Mouse (Mus musculus): ENCODE data around the gene Exoc3l4. TPM values are rescaled to one million over a fixed set of nuclear protein-coding genes. Genes with fewer than 3 reads are reported as not detected.

Exoc3l4 gene
- polyA plus RNA-seq, 1 experiment, result 36.2 TPM

- peaks cover 10% of the 10 kb centered on the region for H3K27me3 ChIP-seq (ENCODE audit: control insufficient read depth, insufficient read depth, low read length)
- TF ChIP-seq CTCF (IDR thresholded peaks at IDR 0.05; ENCODE audit: extremely low read depth, insufficient read depth, insufficient read length, insufficient replicate concordance) (no peak), POLR2A (IDR thresholded peaks at IDR 0.05; ENCODE audit: low read depth, low read length) (no peak)
- no peaks in the 10 kb centered on the region for H3K36me3 ChIP-seq (ENCODE audit: control insufficient read depth, insufficient read depth, low read length)
- H3K27ac ChIP-seq (ENCODE audit: insufficient read depth, low read length), result no peak overlapping the region
- no peak overlapping the region for H3K4me3 ChIP-seq (ENCODE audit: extremely low read depth, insufficient read depth, insufficient read length)
- H3K4me1 ChIP-seq (ENCODE audit: control insufficient read depth, insufficient read depth, insufficient read length), result peaks cover 10% of the 10 kb centered on the region
- DNase-seq (ENCODE audit: low read depth in 1 of 2, low spot score in 2 of 2), result no peak
- 17% methylated on average over 6 of the region's 6 CpGs for WGBS
These were observed 40.8 kb upstream of the Exoc3l4 start for GRCm38 (mm10) chr12:111376053-111376452.

DNA sequence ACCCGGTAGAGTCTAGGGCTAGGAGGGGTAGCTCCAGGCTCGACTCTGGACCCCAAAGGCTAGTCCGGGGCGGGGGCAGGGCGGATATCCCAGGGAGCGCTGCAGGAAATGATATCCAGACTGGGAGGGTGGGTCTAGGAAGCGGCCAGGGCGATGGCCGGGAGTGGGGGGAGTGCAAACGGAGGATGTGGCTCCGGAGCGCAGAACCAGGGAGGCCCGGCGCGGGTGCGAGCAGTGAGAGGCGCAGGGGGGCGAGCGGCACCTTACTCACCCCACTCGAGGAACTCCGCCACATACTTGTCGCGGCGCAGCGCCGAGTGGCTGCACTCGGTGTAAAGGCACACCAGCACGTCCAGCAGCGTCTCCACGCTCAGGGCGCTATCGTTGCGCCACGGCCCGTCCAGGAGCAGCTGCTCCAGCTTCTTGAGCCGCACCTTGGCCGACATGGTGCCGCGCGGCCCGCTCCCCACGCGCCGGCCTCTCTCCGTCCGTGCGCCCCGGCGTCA lies 39.9 kb upstream of the Exoc3l4 start:
- peak overlapping the region; percentile 70 for H3K4me3 ChIP-seq (ENCODE audit: extremely low read depth, insufficient read depth, insufficient read length)
- H3K27me3 ChIP-seq (ENCODE audit: control insufficient read depth, insufficient read depth, low read length), result peaks cover 10% of the 10 kb centered on the region
- peaks cover 10% of the 10 kb centered on the region for H3K4me1 ChIP-seq (ENCODE audit: control insufficient read depth, insufficient read depth, insufficient read length)
- 3% methylated on average over 48 of the region's 49 CpGs for WGBS
- H3K36me3 ChIP-seq (ENCODE audit: control insufficient read depth, insufficient read depth, low read length), result no peaks in the 10 kb centered on the region
- no peak for TF ChIP-seq CTCF (IDR thresholded peaks at IDR 0.05; ENCODE audit: extremely low read depth, insufficient read depth, insufficient read length, insufficient replicate concordance)
- no peak for TF ChIP-seq POLR2A (IDR thresholded peaks at IDR 0.05; ENCODE audit: low read depth, low read length)
- DNase-seq (ENCODE audit: low read depth in 1 of 2, low spot score in 2 of 2), result peak in 1 of 2 experiments; percentile 7
- H3K27ac ChIP-seq (ENCODE audit: insufficient read depth, low read length), result peak overlapping the region; percentile 76

GRCm38 (mm10) chr12:111377376-111377973 lies 39.3 kb upstream of the Exoc3l4 start, which contains the start of gene Cdc42bpb:
Gene Cdc42bpb (minus strand): TSS chr12:111377718.
- H3K27me3 ChIP-seq (ENCODE audit: control insufficient read depth, insufficient read depth, low read length), result peaks cover 10% of the 10 kb centered on the region
- no peaks in the 10 kb centered on the region for H3K36me3 ChIP-seq (ENCODE audit: control insufficient read depth, insufficient read depth, low read length)
- peaks cover 10% of the 10 kb centered on the region for H3K4me1 ChIP-seq (ENCODE audit: control insufficient read depth, insufficient read depth, insufficient read length)
- DNase-seq (ENCODE audit: low read depth in 1 of 2, low spot score in 2 of 2), result peak in 1 of 2 experiments; percentile 55
- peak within 1 kb of the TSS; percentile 70 for H3K4me3 ChIP-seq (ENCODE audit: extremely low read depth, insufficient read depth, insufficient read length)
- WGBS, result 1% methylated on average over 93 of the region's 94 CpGs
- TF ChIP-seq POLR2A (IDR thresholded peaks at IDR 0.05; ENCODE audit: low read depth, low read length) (peak; percentile 26), CTCF (IDR thresholded peaks at IDR 0.05; ENCODE audit: extremely low read depth, insufficient read depth, insufficient read length, insufficient replicate concordance) (no peak)
- H3K27ac ChIP-seq (ENCODE audit: insufficient read depth, low read length), result peak within 1 kb of the TSS; percentile 76

GRCm38 (mm10) chr12:111377986-111378490 lies 38.8 kb upstream of the Exoc3l4 start:
- DNase-seq (ENCODE audit: low read depth in 1 of 2, low spot score in 2 of 2), result no peak
- peaks cover 10% of the 10 kb centered on the region for H3K27me3 ChIP-seq (ENCODE audit: control insufficient read depth, insufficient read depth, low read length)
- no peaks in the 10 kb centered on the region for H3K36me3 ChIP-seq (ENCODE audit: control insufficient read depth, insufficient read depth, low read length)
- peaks cover 10% of the 10 kb centered on the region for H3K4me1 ChIP-seq (ENCODE audit: control insufficient read depth, insufficient read depth, insufficient read length)
- TF ChIP-seq POLR2A (IDR thresholded peaks at IDR 0.05; ENCODE audit: low read depth, low read length) (no peak), CTCF (IDR thresholded peaks at IDR 0.05; ENCODE audit: extremely low read depth, insufficient read depth, insufficient read length, insufficient replicate concordance) (no peak)
- WGBS, result 1% methylated on average over 32 of the region's 32 CpGs
- peak overlapping the region; percentile 70 for H3K4me3 ChIP-seq (ENCODE audit: extremely low read depth, insufficient read depth, insufficient read length)
- peak overlapping the region; percentile 65 for H3K27ac ChIP-seq (ENCODE audit: insufficient read depth, low read length)

GRCm38 (mm10) chr12:111378812-111379211 lies 38.0 kb upstream of the Exoc3l4 start:
- TF ChIP-seq POLR2A (IDR thresholded peaks at IDR 0.05; ENCODE audit: low read depth, low read length) (no peak), CTCF (IDR thresholded peaks at IDR 0.05; ENCODE audit: extremely low read depth, insufficient read depth, insufficient read length, insufficient replicate concordance) (no peak)
- Histone ChIP-seq H3K36me3 (ENCODE audit: control insufficient read depth, insufficient read depth, low read length) (no peaks in the 10 kb centered on the region), H3K27me3 (ENCODE audit: control insufficient read depth, insufficient read depth, low read length) (peaks cover 10% of the 10 kb centered on the region), H3K4me1 (ENCODE audit: control insufficient read depth, insufficient read depth, insufficient read length) (peaks cover 10% of the 10 kb centered on the region), H3K27ac (ENCODE audit: insufficient read depth, low read length) (no peak overlapping the region), H3K4me3 (ENCODE audit: extremely low read depth, insufficient read depth, insufficient read length) (no peak overlapping the region)
- no peak for DNase-seq (ENCODE audit: low read depth in 1 of 2, low spot score in 2 of 2)
- WGBS, result 71% methylated on average over 12 of the region's 12 CpGs

GRCm38 (mm10) chr12:111385883-111386641 lies 30.8 kb upstream of the Exoc3l4 start:
- no peaks in the 10 kb centered on the region for H3K4me1 ChIP-seq (ENCODE audit: control insufficient read depth, insufficient read depth, insufficient read length)
- no peak for DNase-seq (ENCODE audit: low read depth in 1 of 2, low spot score in 2 of 2)
- no peaks in the 10 kb centered on the region for H3K27me3 ChIP-seq (ENCODE audit: control insufficient read depth, insufficient read depth, low read length)
- TF ChIP-seq CTCF (IDR thresholded peaks at IDR 0.05; ENCODE audit: extremely low read depth, insufficient read depth, insufficient read length, insufficient replicate concordance), result no peak
- TF ChIP-seq POLR2A (IDR thresholded peaks at IDR 0.05; ENCODE audit: low read depth, low read length), result no peak
- H3K27ac ChIP-seq (ENCODE audit: insufficient read depth, low read length), result peak overlapping the region; percentile 16; the same call in 1 of the 2 replicates
- H3K36me3 ChIP-seq (ENCODE audit: control insufficient read depth, insufficient read depth, low read length), result no peaks in the 10 kb centered on the region
- H3K4me3 ChIP-seq (ENCODE audit: extremely low read depth, insufficient read depth, insufficient read length), result no peak overlapping the region
- WGBS, result 80% methylated on average over 13 of the region's 13 CpGs
